17 mouse cellular contexts compared by ENCODE assay signal in genomic region chr1:137738157-137738851, GRCm38 (mm10).
"Had no signal": no experiment of that assay in that cellular context is flagged by ENCODE, and none has a peak within 500 bp of the region (broad histone marks: within the 10 kb centered on the region; RNA-seq: fewer than 3 reads in every experiment).

No protein-coding gene starts in this region.

- H3K4me3 ChIP-seq: limb, embryonic 15.5 days; liver, embryonic 12.5 days; megakaryocyte, embryonic 14.5 days; midbrain, embryonic 15.5 days; neural tube, embryonic 13.5 days had no signal

- H3K9me3 ChIP-seq: limb, embryonic 15.5 days; liver, embryonic 12.5 days; megakaryocyte, embryonic 14.5 days; midbrain, embryonic 15.5 days had no signal

- DNase-seq: kidney, adult 8-10 months; kidney, postnatal 25 days; layer of hippocampus, adult 9-11 months; layer of hippocampus, postnatal 36 days; lung, embryonic 14.5 days; lung, postnatal 14 days; right cerebral cortex, adult 18-20 months; right cerebral cortex, postnatal 25 days; thymus, postnatal 4 days had no signal

- H3K4me1 ChIP-seq: limb, embryonic 15.5 days; liver, embryonic 12.5 days; megakaryocyte, embryonic 14.5 days; midbrain, embryonic 15.5 days; neural tube, embryonic 13.5 days had no signal

- H3K4me2 ChIP-seq: limb, embryonic 15.5 days; liver, embryonic 12.5 days; lung, embryonic 14.5 days; midbrain, embryonic 11.5 days; midbrain, embryonic 15.5 days; neural tube, embryonic 13.5 days had no signal

- H3K27ac ChIP-seq: limb, embryonic 15.5 days; liver, embryonic 12.5 days; macrophage; midbrain, embryonic 15.5 days; neural tube, embryonic 13.5 days had no signal

- H3K36me3 ChIP-seq: limb, embryonic 15.5 days; liver, embryonic 12.5 days; midbrain, embryonic 15.5 days; neural tube, embryonic 13.5 days had no signal

- H3K27me3 ChIP-seq: limb, embryonic 15.5 days; liver, embryonic 12.5 days; megakaryocyte, embryonic 14.5 days; midbrain, embryonic 15.5 days; neural tube, embryonic 13.5 days had no signal

- H3K9ac ChIP-seq: limb, embryonic 15.5 days; liver, embryonic 12.5 days; lung, embryonic 14.5 days; midbrain, embryonic 15.5 days; neural tube, embryonic 13.5 days had no signal

- ATAC-seq: intestine, postnatal 0 days; liver, embryonic 12.5 days; midbrain, embryonic 15.5 days had no signal
